Mouse (Mus musculus) regulatory T cell (primary cell): ENCODE results near the gene Sorl1.

Experiments used
- in situ Hi-C: fragments of 300-600 bp; cut with MboI, MseI; formaldehyde crosslinking; loops from one replicate; pipeline ENCODE4 v1.15.1; 2025; ENCODE audit warnings: high pct_unique_total_duplicates

The Sorl1 gene

DNA sequence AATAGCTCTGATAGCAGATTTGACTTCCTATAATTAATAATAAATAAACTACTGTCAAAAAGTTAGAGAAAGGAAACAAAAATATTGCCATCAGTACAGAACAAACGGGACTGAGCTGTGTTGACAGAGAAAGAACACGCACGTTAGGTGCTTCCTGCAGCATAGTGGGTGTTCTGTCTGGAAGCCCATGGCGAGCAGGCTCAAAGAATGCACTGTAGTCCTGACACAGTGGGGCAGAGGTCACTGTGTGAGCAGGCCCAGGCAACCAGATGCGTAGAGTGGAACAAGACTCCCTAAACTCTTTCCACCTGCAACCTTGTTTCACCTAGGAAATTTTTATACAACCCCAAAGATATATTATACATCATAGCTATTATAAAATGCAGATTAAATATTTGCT lies 194.1 kb downstream of the Sorl1 start:
- in situ Hi-C loops: no loop called here

DNA sequence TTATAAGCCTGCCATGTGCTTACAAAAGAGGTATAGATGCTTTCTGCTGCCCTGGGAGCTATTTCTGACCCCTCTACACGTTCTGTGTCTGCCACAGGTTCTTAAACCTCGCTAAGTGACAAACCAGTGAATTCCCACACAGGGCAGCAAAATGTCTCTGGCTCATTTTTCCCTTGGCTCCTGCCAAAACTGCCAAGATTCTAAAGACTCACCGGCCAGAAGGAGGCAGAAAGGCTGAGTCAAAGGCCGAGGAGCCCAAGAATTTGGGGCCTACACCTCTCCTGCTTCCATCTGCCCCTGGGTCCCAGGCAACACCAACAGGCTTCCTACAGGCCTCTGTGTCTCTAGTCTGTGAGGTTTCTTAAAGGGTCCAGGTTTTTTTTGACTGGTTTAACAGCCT lies 198.4 kb downstream of the Sorl1 start:
- in situ Hi-C loops: no loop called here

DNA sequence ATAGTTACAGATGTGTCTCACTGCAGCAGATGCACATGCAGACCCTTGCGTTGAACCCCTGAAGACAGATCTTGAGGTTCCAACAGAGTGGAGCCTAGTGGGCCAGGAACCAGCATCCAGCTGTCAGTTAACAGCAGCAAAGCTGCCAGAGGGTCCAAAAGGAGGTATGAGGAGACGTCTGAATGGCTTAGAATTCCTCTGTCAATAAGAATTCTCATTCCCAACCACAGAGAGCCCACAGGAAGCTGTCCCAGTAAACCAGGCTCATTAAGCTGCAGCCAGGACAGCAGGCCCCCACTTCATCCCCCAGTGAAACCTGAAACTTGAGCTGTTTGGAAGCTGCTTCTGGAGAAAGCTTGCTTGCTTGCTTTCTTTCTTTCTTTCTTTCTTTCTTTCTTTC lies 200.0 kb downstream of the Sorl1 start:
- in situ Hi-C loops: no loop called here

- in situ Hi-C loops: no loop called here
These were observed 201.7 kb downstream of the Sorl1 start for GRCm38 (mm10) chr9:41922416-41922815.

GRCm38 (mm10) chr9:41918657-41919380 lies 205.3 kb downstream of the Sorl1 start:
- in situ Hi-C loops: no loop called here

- in situ Hi-C loops: no loop called here
These were observed 205.9 kb downstream of the Sorl1 start for GRCm38 (mm10) chr9:41918155-41918554.

DNA sequence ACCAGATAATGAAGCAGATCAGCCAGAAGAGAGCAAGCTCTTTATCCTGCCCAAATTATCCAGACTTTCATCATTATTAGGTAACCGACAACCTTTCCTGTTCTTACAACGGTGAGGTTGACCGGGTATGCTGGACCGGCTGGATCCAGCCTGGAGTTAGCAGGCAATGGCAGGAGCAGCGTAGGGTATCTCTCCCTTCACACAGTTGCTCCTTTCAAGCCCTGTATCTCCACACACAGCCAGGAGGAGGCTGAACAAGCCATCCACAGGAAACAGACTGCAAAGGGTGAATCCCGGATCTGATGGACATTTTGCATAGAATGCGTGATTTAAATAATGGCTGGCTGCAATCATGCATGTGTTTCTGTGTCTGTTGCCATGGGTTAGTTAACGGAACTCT lies 208.5 kb downstream of the Sorl1 start:
- in situ Hi-C loops: no loop called here
